Mouse (Mus musculus) kidney, postnatal 10 days (tissue): ENCODE measurements at regions not wholly inside any gene's neighbourhood (a gene's known extent, or its start where the extent isn't known, plus 50 kb on each side); places are given as distances from the start of the nearest gene placed in this dataset.

Experiments used
- DNase-seq: peaks from one replicate; pipeline ENCODE4 v3.0.0; 2021; ENCODE audit warnings: mixed read lengths

DNA sequence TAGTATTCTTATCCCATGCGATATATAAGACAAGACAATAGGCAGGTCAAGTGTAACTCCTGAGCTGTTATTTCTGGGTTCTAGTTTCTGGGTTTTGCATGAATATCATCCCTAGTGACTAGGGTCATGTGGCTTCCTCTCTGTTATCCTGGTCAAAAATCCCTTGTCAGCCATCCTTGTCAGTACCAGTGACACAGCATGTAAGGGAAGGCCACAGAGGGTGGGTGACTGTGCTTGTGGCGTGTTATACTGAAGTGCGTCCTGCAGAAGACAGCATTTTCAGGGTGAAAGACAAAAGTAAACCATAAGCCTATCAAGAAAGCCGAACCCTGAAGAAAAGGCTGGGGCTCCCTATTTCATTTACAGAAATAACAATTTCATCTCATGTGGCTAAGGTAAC lies 50.7 kb upstream of the Echdc3 start:
- no peak for DNase-seq

- no peak for DNase-seq
Observed at GRCm38 (mm10) chr2:6264085-6264783, 51.4 kb upstream of the Echdc3 start.

DNA sequence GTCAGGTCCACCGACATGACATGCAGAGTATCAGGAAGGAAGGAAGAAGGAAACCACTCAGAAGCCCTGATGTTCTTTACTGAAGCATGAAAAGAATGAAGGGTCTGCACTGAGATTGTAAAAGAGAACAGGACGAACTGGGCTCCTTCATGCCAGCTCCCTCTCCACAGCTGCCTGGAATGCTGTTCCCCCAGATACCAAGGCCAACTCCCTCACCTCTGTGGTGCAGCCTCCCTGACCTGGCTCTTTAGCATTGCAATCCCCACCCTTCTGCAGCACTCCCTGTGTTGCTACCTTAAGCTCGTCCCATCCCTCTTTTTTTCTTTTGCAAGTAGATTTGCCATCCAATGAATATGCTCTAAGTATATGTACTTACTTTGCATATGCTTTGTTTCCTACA lies 52.3 kb upstream of the Echdc3 start:
- no peak for DNase-seq

- DNase-seq: no peak
Observed at GRCm38 (mm10) chr2:6267066-6267465, 54.2 kb upstream of the Echdc3 start.

DNA sequence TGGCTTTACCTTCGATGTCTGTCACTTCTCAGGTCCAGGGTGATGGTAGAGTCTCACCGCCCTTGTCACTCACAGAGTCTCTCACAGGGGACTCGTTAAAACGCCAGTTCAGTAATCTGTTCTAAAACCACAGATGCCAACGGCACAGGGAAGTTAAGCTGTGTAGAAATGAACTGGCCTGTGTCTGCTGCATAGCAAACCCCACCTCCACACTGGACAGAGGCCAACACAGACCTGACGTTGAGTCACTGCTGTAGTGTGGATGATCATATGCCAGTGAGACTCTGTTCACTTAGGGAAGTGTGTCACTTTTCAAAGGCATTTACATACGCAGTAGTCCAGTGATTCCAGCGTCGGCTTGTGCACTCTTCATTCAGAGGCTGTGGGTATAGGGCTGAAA lies 54.7 kb upstream of the Echdc3 start:
- peak; percentile 69 for DNase-seq

DNA sequence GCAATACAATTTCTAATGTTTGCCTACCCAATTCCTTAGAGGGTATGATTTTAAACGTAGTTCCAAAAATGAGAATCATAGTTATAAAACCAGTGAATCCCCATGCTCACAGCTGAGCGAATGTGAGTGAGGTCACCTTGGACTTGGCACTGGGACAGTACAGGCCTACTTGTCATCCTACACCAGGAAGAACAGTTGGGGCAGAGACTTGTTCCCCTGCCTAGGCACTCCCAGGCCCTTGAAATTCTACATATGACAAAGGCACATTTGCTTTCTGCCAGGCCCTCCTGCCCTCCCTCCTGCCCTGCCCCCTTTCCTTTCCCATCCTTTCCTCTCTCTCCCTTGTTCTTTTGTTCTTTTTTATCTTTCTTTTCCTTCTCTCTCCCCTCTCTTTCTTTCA lies 50.0 kb upstream of the Usp6nl start:
- no peak for DNase-seq
